Mouse (Mus musculus) hindbrain, embryonic 15.5 days (tissue): ENCODE data around the gene Caprin1. TPM values are rescaled to one million over a fixed set of nuclear protein-coding genes. Genes with fewer than 3 reads are reported as not detected.

Experiments
- ATAC-seq: fragments of 200-750 bp; cut with Nextera tagmentation; 2 replicates; pipeline ENCODE4 v1.8.0; 2017; ENCODE audit warnings: low read depth, moderate number of reproducible peaks, moderate TSS enrichment; ENCODE audit not compliant: low FRiP score
- H3K27ac ChIP-seq: fragments of 300-500 bp; sonication (generic); replicated peaks from 2 replicates; pipeline ENCODE4 v1.5.1; 2015; ENCODE audit warnings: mild to moderate bottlenecking, inconsistent platforms
- H3K27me3 ChIP-seq: fragments of 300-500 bp; sonication (generic); 2 replicates; pipeline ENCODE4 v1.6.1; 2015; ENCODE audit warnings: control low read depth, inconsistent platforms
- H3K36me3 ChIP-seq: fragments of 300-500 bp; sonication (generic); 2 replicates; pipeline ENCODE4 v1.6.1; 2015; ENCODE audit warnings: control low read depth, inconsistent platforms
- H3K4me1 ChIP-seq: fragments of 300-500 bp; sonication (generic); replicated peaks from 2 replicates; pipeline ENCODE4 v1.6.1; 2015; ENCODE audit warnings: control low read depth, inconsistent platforms
- H3K4me2 ChIP-seq: fragments of 300-500 bp; sonication (generic); 2 replicates; pipeline ENCODE4 v1.6.1; 2015; ENCODE audit warnings: moderate library complexity, mild to moderate bottlenecking, inconsistent platforms
- H3K4me3 ChIP-seq: fragments of 300-500 bp; sonication (generic); 2 replicates; pipeline ENCODE4 v1.5.1; 2015; ENCODE audit warnings: mild to moderate bottlenecking, inconsistent platforms
- H3K9ac ChIP-seq: fragments of 300-500 bp; sonication (generic); 2 replicates; pipeline ENCODE4 v1.6.1; 2015; ENCODE audit warnings: inconsistent platforms
- H3K9me3 ChIP-seq: fragments of 300-500 bp; sonication (generic); 2 replicates; pipeline ENCODE4 v1.6.1; 2016; ENCODE audit warnings: control low read depth, inconsistent platforms
- WGBS: fragments of 180-500 bp; shearing (Covaris S2); methylation state at CpG from one replicate; pipeline ENCODE4 v1.1.7; 2015; 5-methylcytosine and 5-hydroxymethylcytosine counted together
- polyA plus RNA-seq: library from polyadenylated mRNA; unstranded; fragments of >200 nt; fragmentation: Nextera tagmentation; extraction: Ambion mirVana; gene quantifications from 2 replicates; pipeline ENCODE4 v1.2.1, GENCODE M21; 2015

Gene Caprin1
- polyA plus RNA-seq, 1 experiment from 2014 or later = 331 TPM

DNA sequence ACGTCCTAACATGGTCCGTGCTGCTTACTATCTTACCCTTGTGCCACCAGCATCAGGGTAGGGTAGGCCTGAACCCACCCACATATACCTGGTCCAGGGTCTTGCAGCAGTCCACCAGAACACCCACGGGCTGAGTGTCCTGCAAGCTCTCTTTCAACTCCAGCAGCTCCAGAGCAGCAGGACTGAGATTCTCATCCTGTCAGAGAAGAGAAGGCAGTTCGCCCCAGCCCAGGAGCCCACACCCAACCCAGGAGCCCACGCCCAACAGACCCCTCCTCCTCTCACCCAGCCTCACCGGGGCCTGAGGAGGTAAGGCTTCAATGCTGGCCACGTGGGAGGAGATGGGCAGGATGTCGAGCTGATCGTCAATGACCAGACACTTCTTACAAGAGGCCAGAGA, 49.6 kb downstream of the Caprin1 start:
- Histone ChIP-seq H3K27ac (no peak overlapping the region), H3K36me3 (peaks cover 48% of the 10 kb centered on the region), H3K27me3 (no peaks in the 10 kb centered on the region), H3K4me1 (no peaks in the 10 kb centered on the region), H3K9me3 (no peaks in the 10 kb centered on the region), H3K9ac (no peak overlapping the region), H3K4me2 (no peak overlapping the region), H3K4me3 (no peak overlapping the region)
- WGBS = 94% methylated on average over 9 of the region's 9 CpGs
- ATAC-seq = no peak

DNA sequence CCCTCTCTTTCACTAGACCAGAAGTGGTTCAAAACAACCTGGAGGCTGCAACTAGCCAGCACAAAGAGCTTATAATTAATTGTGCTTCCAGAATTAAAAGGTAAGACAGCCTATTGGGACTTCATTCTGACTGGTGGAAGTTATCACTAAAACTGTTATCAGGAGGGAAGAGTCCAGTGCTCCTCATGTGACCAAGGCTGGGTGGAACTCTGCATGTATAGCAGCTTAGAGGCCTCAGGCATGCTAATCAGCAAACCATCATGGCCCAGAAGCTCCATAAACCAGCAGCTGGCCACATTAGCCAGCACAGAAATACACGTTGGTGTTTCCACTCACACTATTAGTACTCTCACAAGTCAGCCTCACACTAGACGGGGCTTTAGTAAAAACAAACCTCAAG, 50.7 kb downstream of the Caprin1 start:
- ATAC-seq = no peak
- Histone ChIP-seq H3K36me3 (peaks cover 44% of the 10 kb centered on the region), H3K4me1 (no peaks in the 10 kb centered on the region), H3K9me3 (no peaks in the 10 kb centered on the region), H3K27ac (no peak overlapping the region), H3K4me2 (no peak overlapping the region), H3K27me3 (no peaks in the 10 kb centered on the region), H3K4me3 (no peak overlapping the region), H3K9ac (no peak overlapping the region)
- WGBS = 92% methylated on average over 2 of the region's 2 CpGs

DNA sequence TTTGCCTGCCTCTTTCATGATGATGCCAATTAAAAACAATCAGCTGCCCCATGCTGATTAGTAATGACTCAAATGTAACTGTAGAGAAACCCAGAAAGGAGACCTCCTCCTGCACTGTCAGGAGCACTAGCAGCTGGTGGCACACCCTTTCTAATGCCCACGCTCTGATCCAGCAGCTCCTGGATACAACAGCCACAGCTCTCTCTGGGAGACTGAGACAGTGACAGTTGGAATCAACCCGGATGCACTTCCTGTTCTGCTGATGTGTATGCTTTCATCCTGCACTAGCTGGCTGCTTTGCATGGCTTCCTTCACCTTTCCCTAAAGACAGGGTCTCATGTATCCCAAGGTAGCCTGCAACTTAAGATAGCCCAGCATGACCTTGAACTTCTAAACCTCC, 51.4 kb downstream of the Caprin1 start:
- no peak for ATAC-seq
- Histone ChIP-seq H3K9ac (no peak overlapping the region), H3K9me3 (no peaks in the 10 kb centered on the region), H3K27me3 (no peaks in the 10 kb centered on the region), H3K36me3 (peaks cover 42% of the 10 kb centered on the region), H3K4me3 (no peak overlapping the region), H3K27ac (no peak overlapping the region), H3K4me1 (no peaks in the 10 kb centered on the region), H3K4me2 (no peak overlapping the region)
- 83% methylated on average over 2 of the region's 2 CpGs for WGBS

DNA sequence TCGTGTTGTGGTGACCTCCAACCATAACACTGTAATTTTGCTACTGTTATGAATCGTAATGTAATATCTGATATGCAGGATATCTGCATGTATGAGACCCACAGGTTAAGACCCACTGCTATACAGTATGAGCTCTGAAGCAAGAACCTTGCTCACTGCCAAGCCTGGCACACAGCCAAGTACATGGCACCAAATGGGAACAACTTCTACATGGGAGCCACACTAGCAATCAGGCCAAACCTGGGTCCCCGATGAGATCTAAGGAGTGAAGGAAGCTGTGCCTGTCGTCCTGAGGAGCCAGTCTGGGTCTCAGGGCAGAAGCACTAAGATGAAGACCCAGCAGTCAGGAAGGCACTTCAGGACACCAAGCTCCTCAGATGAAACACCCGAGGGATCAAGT, 52.0 kb downstream of the Caprin1 start:
- H3K36me3 ChIP-seq = peaks cover 38% of the 10 kb centered on the region
- no peaks in the 10 kb centered on the region for H3K4me1 ChIP-seq
- no peak overlapping the region for H3K9ac ChIP-seq
- no peak for ATAC-seq
- no peak overlapping the region for H3K27ac ChIP-seq
- WGBS = 82% methylated on average over 5 of the region's 5 CpGs
- no peaks in the 10 kb centered on the region for H3K9me3 ChIP-seq
- H3K4me2 ChIP-seq = no peak overlapping the region
- no peaks in the 10 kb centered on the region for H3K27me3 ChIP-seq
- H3K4me3 ChIP-seq = no peak overlapping the region

DNA sequence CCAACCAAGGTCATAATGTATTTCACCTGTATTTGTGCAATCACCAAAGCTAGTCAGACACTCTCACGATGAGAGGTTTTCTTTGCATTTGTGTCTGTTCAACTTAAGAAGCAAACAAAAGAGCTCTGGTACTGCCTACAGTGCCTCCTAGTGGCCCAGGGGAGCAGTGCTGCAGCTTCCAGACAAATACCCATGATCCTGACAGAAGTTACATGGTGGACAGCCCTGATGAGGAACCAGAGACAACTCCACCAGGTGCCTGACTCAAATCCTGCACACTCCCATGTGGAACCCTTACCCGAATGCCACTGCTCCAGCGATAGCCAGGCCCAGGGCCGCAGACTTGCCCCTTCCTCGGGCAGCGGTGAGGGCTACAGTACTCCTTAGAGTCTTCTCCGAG, 53.5 kb downstream of the Caprin1 start:
- H3K4me3 ChIP-seq = no peak overlapping the region
- H3K4me1 ChIP-seq = no peaks in the 10 kb centered on the region
- no peaks in the 10 kb centered on the region for H3K27me3 ChIP-seq
- no peak overlapping the region for H3K9ac ChIP-seq
- H3K36me3 ChIP-seq = peaks cover 35% of the 10 kb centered on the region
- ATAC-seq = no peak; the same call in 1 of the 2 replicates
- no peaks in the 10 kb centered on the region for H3K9me3 ChIP-seq
- no peak overlapping the region for H3K27ac ChIP-seq
- no peak overlapping the region for H3K4me2 ChIP-seq
- WGBS = 84% methylated on average over 7 of the region's 7 CpGs

DNA sequence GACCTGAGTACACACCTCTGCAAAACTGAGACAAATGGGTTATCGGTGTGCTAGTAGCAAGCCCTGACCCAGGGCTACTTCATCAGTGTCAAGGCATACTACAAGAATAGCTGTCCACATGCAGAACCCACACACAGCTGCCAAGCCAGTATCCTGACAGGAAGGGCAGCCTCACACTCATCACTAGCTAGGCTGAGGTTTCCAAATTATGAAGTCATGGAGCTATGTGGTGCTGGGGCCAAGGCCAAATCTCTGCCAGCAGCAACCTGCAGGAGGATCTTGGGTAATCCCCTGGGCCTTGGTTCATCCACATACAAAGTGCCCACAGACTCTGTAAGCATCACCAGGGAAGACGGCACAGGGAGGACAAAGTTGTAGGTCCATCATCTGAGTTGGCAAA, 53.9 kb downstream of the Caprin1 start:
- 82% methylated on average over 2 of the region's 2 CpGs for WGBS
- H3K4me2 ChIP-seq = no peak overlapping the region
- no peak overlapping the region for H3K27ac ChIP-seq
- H3K4me1 ChIP-seq = no peaks in the 10 kb centered on the region
- no peak for ATAC-seq
- H3K9ac ChIP-seq = no peak overlapping the region
- peaks cover 37% of the 10 kb centered on the region for H3K36me3 ChIP-seq
- H3K27me3 ChIP-seq = no peaks in the 10 kb centered on the region
- H3K4me3 ChIP-seq = no peak overlapping the region
- H3K9me3 ChIP-seq = no peaks in the 10 kb centered on the region

DNA sequence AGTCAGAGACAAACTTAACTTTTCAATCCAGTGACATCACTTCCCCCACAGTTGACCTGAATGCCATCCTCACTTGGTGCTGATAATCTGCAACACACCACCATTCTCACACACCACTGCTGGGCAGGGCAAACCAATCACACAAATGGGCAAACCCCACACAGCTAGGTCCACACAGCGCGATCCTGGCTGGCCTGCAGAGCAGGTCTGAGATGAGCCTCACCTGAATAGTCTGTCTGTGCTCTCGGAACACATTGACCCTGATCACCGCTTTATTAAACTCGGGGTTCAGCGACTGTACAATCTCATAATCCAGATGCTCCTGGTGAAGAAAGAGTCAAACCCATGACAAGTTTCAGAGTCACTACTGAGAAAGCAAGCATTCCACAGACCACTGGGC, 54.6 kb downstream of the Caprin1 start:
- Histone ChIP-seq H3K27ac (no peak overlapping the region), H3K4me3 (no peak overlapping the region), H3K9ac (no peak overlapping the region), H3K4me2 (no peak overlapping the region), H3K27me3 (no peaks in the 10 kb centered on the region), H3K4me1 (no peaks in the 10 kb centered on the region), H3K36me3 (peaks cover 32% of the 10 kb centered on the region), H3K9me3 (no peaks in the 10 kb centered on the region)
- WGBS = 95% methylated on average over 6 of the region's 6 CpGs
- no peak for ATAC-seq

DNA sequence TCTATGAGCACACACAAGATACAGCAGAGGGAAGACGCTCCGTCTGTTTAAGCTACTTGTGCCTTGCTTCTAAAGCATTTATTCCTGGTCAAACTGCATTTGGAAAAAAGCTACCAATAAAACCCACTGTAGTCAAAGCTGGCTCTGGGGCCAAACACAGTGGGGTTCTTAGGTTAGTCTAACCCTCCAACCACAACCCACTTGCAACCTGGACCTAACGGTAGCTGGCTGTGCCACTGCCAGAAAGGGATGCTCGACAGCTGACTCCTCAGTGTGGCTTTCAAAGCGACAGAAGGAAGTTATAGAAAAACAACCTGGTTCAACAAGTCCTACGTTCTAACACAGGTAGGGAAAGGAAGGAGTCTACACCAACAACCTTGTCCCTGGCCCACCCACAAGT, 66.0 kb downstream of the Caprin1 start:
- Histone ChIP-seq H3K9ac (no peak overlapping the region), H3K27ac (no peak overlapping the region), H3K27me3 (no peaks in the 10 kb centered on the region), H3K4me3 (no peak overlapping the region), H3K36me3 (peaks cover 45% of the 10 kb centered on the region), H3K4me2 (no peak overlapping the region), H3K9me3 (no peaks in the 10 kb centered on the region), H3K4me1 (no peaks in the 10 kb centered on the region)
- 89% methylated on average over 6 of the region's 6 CpGs for whole genome bisulfite sequencing
- ATAC-seq = no peak

DNA sequence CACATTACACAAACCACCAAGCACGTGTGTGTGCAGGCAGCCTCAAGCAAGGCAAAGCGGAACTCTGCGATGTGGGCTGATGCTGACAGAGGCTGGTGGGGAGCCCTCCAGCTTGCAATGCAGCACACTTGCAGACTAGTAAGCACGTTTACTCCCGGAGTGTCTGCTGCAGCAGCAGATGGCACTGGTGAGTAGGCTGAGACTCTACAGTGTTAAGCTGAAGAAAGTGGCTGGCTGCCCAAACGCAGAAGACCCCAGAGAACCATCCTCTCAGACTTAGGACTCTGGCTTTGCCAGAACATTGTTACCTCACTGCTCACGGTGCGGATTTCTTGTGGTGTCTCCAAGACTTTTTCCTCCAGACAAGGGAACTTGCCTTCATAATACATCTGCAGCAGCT, 66.5 kb downstream of the Caprin1 start:
- Histone ChIP-seq H3K27ac (no peak overlapping the region), H3K4me2 (no peak overlapping the region), H3K9ac (no peak overlapping the region), H3K27me3 (no peaks in the 10 kb centered on the region), H3K9me3 (no peaks in the 10 kb centered on the region), H3K36me3 (peaks cover 42% of the 10 kb centered on the region), H3K4me3 (no peak overlapping the region), H3K4me1 (no peaks in the 10 kb centered on the region)
- no peak for ATAC-seq
- 82% methylated on average over 8 of the region's 8 CpGs for WGBS

DNA sequence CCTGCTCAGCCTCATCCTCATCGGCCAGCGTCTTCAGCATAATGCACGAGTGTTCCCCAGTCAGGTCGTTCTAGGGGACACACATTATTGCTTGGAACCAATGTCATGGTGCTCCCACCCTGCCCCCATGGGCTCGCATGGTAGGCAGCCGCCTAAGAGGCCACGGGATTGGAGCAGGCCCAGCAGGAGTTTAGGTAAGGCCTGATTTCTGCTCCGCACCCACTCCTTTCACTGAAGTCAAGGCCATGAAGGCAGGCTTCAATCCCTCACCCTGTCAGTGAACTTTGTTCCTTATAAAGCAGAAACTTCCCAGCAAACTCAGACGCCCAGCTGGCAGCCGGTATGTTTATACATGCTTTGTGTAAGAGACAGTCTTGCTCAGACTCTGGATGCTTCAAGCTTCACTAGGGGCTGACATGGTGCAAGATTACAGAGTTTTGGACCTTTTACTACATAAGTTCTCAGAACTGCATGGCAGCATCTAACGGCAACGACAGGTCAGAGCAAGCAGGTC, 69.4 kb downstream of the Caprin1 start:
- Histone ChIP-seq H3K4me3 (no peak overlapping the region), H3K27me3 (no peaks in the 10 kb centered on the region), H3K36me3 (peaks cover 42% of the 10 kb centered on the region), H3K4me1 (no peaks in the 10 kb centered on the region), H3K9me3 (no peaks in the 10 kb centered on the region), H3K9ac (no peak overlapping the region), H3K27ac (no peak overlapping the region), H3K4me2 (no peak overlapping the region)
- WGBS = 86% methylated on average over 12 of the region's 12 CpGs
- ATAC-seq = no peak

DNA sequence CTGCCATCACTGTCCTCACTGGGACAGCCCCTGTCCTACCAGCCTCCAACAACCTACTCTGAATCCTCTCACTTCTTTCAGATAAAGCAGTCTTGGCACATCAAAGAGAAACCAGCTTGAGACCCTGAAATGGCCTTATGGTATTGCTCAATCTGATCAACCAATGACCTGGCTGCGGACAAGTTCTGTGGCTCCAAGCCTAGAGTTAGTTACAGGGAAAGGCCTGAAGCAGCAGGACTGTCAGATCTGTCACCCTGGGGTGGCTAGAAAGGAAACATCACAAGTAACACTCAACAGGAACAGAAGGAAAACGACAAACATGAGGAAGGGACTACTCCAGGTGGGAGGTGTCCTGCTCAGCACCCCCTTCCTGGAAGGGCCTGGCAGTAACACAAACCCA, 72.9 kb downstream of the Caprin1 start:
- ATAC-seq = no peak
- Histone ChIP-seq H3K4me3 (no peak overlapping the region), H3K36me3 (peaks cover 52% of the 10 kb centered on the region), H3K9ac (no peak overlapping the region), H3K27me3 (no peaks in the 10 kb centered on the region), H3K4me2 (no peak overlapping the region), H3K9me3 (no peaks in the 10 kb centered on the region), H3K4me1 (no peaks in the 10 kb centered on the region), H3K27ac (no peak overlapping the region)
- WGBS = 88% methylated on average over 2 of the region's 2 CpGs

DNA sequence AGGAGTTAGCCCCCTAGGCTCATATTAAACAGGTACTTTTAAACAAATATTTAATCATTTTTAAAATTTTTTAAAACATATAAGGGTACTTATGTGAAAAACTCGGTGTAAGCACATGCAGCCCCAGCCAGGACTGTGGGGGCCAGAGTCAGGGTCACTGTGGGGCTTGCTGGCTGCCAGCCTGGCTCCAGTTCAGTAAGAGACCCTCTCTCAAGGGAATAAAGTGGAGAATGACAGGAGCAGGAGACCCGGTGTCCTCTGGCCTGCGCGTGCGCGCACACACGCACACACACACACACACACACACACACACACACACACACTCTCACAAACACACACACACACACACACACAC, 78.2 kb downstream of the Caprin1 start:
- peak; percentile 24; the same call in 1 of the 2 replicates for ATAC-seq
- peaks cover 40% of the 10 kb centered on the region for H3K36me3 ChIP-seq
- WGBS = 92% methylated on average over 7 of the region's 7 CpGs
- H3K4me1 ChIP-seq = no peaks in the 10 kb centered on the region
- no peak overlapping the region for H3K27ac ChIP-seq
- no peak overlapping the region for H3K4me3 ChIP-seq
- no peaks in the 10 kb centered on the region for H3K27me3 ChIP-seq
- no peak overlapping the region for H3K9ac ChIP-seq
- H3K9me3 ChIP-seq = no peaks in the 10 kb centered on the region
- no peak overlapping the region for H3K4me2 ChIP-seq

DNA sequence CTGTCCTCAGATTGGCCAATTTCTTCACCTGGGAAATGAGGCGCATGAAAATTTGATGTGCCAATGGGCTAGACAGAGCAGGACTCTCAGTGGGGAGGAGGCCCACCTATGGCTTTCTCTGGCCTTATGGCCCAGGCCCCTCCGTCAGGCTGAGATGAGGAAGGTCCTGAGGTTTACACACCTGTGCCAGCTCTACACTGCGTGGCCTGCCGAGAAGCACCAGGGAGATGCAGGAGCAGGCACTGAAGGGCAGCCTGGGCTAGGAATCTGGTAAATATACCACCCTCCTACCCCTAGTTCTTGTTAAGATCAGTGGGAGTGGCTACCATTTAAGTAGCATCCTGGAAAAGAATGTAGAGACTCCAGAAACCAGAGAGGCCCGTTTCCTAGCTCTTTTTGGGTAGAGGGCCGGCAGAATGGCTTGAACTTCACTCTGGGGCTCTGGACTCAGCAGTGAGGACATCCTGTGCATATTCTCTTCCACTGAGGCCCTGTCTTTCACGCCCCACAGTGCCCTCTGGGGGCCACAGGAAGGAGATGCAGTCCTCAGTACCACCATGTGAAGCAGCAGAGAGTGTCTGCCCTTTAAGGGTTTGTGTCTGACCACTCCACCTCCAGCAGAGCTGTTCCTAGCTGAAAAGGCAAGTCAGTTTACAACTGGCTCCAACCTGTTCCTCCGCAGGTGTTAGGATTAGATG, 78.7 kb downstream of the Caprin1 start:
- no peaks in the 10 kb centered on the region for H3K4me1 ChIP-seq
- H3K9ac ChIP-seq = no peak overlapping the region
- no peaks in the 10 kb centered on the region for H3K9me3 ChIP-seq
- H3K4me3 ChIP-seq = no peak overlapping the region
- no peaks in the 10 kb centered on the region for H3K27me3 ChIP-seq
- no peak overlapping the region for H3K4me2 ChIP-seq
- peak; percentile 83 for ATAC-seq
- H3K36me3 ChIP-seq = peaks cover 37% of the 10 kb centered on the region
- H3K27ac ChIP-seq = no peak overlapping the region
- WGBS = 64% methylated on average over 8 of the region's 8 CpGs
